Mouse (Mus musculus) embryonic facial prominence, embryonic 15.5 days (tissue): ENCODE measurements around the gene Nphs1. TPM values are rescaled to one million over a fixed set of nuclear protein-coding genes. Genes with fewer than 3 reads are reported as not detected.

ENCODE experiments used
- ATAC-seq: fragments of 200-750 bp; cut with Nextera tagmentation; 2 replicates; pipeline ENCODE4 v1.8.0; 2017; ENCODE audit warnings: low read depth, moderate TSS enrichment; ENCODE audit not compliant: insufficient number of reproducible peaks, low FRiP score, low TSS enrichment
- H3K27ac ChIP-seq: fragments of 300-500 bp; sonication (generic); replicated peaks from 2 replicates; pipeline ENCODE4 v1.5.1; 2015; ENCODE audit warnings: mild to moderate bottlenecking, inconsistent platforms
- H3K27me3 ChIP-seq: fragments of 300-500 bp; sonication (generic); 2 replicates; pipeline ENCODE4 v1.6.1; 2015; ENCODE audit warnings: inconsistent platforms
- H3K36me3 ChIP-seq: fragments of 300-500 bp; sonication (generic); 2 replicates; pipeline ENCODE4 v1.6.1; 2015; ENCODE audit warnings: mild to moderate bottlenecking, inconsistent platforms
- H3K4me1 ChIP-seq: fragments of 300-500 bp; sonication (generic); 2 replicates; pipeline ENCODE4 v1.6.1; 2015; ENCODE audit warnings: inconsistent platforms
- H3K4me2 ChIP-seq: fragments of 300-500 bp; sonication (generic); replicated peaks from 2 replicates; pipeline ENCODE4 v1.6.1; 2015; ENCODE audit warnings: mild to moderate bottlenecking, inconsistent platforms
- H3K4me3 ChIP-seq: fragments of 300-500 bp; sonication (generic); replicated peaks from 2 replicates; pipeline ENCODE4 v1.5.1; 2015; ENCODE audit warnings: mild to moderate bottlenecking, inconsistent platforms
- H3K9ac ChIP-seq: fragments of 300-500 bp; sonication (generic); 2 replicates; pipeline ENCODE4 v1.6.1; 2015; ENCODE audit warnings: inconsistent platforms
- H3K9me3 ChIP-seq: fragments of 300-500 bp; sonication (generic); replicated peaks from 2 replicates; pipeline ENCODE4 v1.6.1; 2016; ENCODE audit warnings: inconsistent platforms
- whole genome bisulfite sequencing: fragments of 180-500 bp; shearing (Covaris S2); methylation state at CpG from one replicate; pipeline ENCODE4 v1.1.7; 2015; 5-methylcytosine and 5-hydroxymethylcytosine counted together
- polyA plus RNA-seq: library from polyadenylated mRNA; unstranded; fragments of >200 nt; fragmentation: Nextera tagmentation; extraction: Ambion mirVana; gene quantifications from 2 replicates; pipeline ENCODE4 v1.2.1, GENCODE M21; 2015

Gene Nphs1
- polyA plus RNA-seq, 1 experiment from 2014 or later = 0.17 TPM

GRCm38 (mm10) chr7:30421890-30422435, 36.2 kb upstream of the Nphs1 start:
- Histone ChIP-seq H3K4me2 (peak overlapping the region; percentile 95), H3K4me3 (peak overlapping the region; percentile 63), H3K36me3 (peaks cover 15% of the 10 kb centered on the region), H3K27me3 (no peaks in the 10 kb centered on the region), H3K9me3 (0 out of 2 replicates have a peak, but pooled peaks cover 5% of the 10 kb centered on the region), H3K27ac (peak overlapping the region; percentile 55), H3K9ac (peak overlapping the region; percentile 44), H3K4me1 (peaks cover 18% of the 10 kb centered on the region)
- peak; percentile 81 for ATAC-seq
- WGBS = under 1% methylated on average over 45 of the region's 45 CpGs

GRCm38 (mm10) chr7:30422560-30422959, 35.6 kb upstream of the Nphs1 start:
- 9% methylated on average over 9 of the region's 9 CpGs for WGBS
- Histone ChIP-seq H3K9ac (peak overlapping the region; percentile 44), H3K4me1 (peaks cover 18% of the 10 kb centered on the region), H3K4me3 (peak overlapping the region; percentile 63), H3K4me2 (peak overlapping the region; percentile 95), H3K36me3 (peaks cover 15% of the 10 kb centered on the region), H3K27ac (peak overlapping the region; percentile 56; the same call in 1 of the 2 replicates), H3K9me3 (0 out of 2 replicates have a peak, but pooled peaks cover 5% of the 10 kb centered on the region), H3K27me3 (no peaks in the 10 kb centered on the region)
- ATAC-seq = no peak

DNA sequence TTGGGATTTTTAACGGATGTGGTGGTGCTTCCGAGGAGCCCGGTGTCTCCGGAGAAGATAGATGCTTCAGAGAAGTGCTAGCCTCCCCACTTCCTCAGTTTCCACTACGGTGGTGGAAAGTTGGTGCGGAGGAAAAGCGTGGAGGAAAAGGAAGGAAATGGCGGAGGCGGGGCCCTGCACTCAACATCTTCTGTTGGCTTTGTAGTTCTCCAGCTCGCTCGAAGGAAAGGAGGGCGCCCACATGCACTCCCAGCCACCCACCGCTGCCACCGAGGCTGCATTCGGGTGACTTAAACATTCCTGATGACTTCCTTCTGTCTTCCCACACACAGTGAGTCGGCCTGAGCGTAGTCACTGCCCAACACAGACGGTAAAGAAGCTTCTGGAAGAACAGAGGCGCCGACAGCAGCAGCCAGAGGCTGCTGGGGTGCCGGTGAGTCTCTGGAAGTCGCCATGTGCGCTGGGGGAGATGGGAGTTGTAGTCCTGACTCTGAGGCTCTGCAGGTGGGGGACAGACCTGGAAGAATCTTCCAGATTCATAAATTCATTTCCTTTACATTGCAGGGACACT, 35.0 kb upstream of the Nphs1 start:
- peak overlapping the region; percentile 63 for H3K4me3 ChIP-seq

GRCm38 (mm10) chr7:30429327-30429726, 28.8 kb upstream of the Nphs1 start:
- H3K4me1 ChIP-seq = no peaks in the 10 kb centered on the region
- H3K27ac ChIP-seq = no peak overlapping the region
- ATAC-seq = no peak
- no peaks in the 10 kb centered on the region for H3K9me3 ChIP-seq
- H3K4me3 ChIP-seq = no peak overlapping the region
- no peak overlapping the region for H3K9ac ChIP-seq
- peaks cover 15% of the 10 kb centered on the region for H3K36me3 ChIP-seq
- no peak overlapping the region for H3K4me2 ChIP-seq
- H3K27me3 ChIP-seq = no peaks in the 10 kb centered on the region

More for the DNA sequence above, 35.0 kb upstream of the Nphs1 start:
- Histone ChIP-seq H3K9ac (peak overlapping the region; percentile 44), H3K4me1 (peaks cover 18% of the 10 kb centered on the region), H3K27ac (peak overlapping the region; percentile 56; the same call in 1 of the 2 replicates), H3K36me3 (peaks cover 15% of the 10 kb centered on the region), H3K27me3 (no peaks in the 10 kb centered on the region), H3K9me3 (0 out of 2 replicates have a peak, but pooled peaks cover 5% of the 10 kb centered on the region), H3K4me2 (peak overlapping the region; percentile 95)
- no peak for ATAC-seq
- WGBS = 33% methylated on average over 23 of the region's 23 CpGs

- Histone ChIP-seq H3K27ac (no peak overlapping the region), H3K4me2 (no peak overlapping the region), H3K4me1 (no peaks in the 10 kb centered on the region), H3K36me3 (peaks cover 12% of the 10 kb centered on the region), H3K27me3 (no peaks in the 10 kb centered on the region), H3K9me3 (no peaks in the 10 kb centered on the region), H3K4me3 (no peak overlapping the region), H3K9ac (no peak overlapping the region)
- WGBS = 41% methylated on average over 2 of the region's 2 CpGs
- ATAC-seq = no peak
These were observed 27.9 kb upstream of the Nphs1 start for GRCm38 (mm10) chr7:30430191-30430590.

DNA sequence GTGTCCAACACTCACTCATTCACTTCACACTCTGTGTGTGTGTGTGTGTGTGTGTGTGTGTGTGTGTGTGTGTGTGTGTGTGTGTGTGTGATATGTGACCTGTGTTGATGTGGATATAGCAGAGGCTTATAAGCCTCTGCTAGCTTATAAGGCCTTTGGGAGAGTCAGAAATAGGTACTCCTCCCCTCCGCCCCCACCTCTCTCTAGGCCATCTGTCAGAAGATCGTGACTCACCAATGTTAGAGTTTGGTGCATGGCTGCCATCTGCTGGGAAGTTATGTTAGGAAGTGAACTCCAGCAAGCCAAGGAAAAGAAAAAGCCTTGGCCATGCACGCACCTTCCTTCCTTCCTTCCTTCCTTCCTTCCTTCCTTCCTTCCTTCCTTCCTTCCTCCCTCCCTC, 26.3 kb upstream of the Nphs1 start:
- Histone ChIP-seq H3K9me3 (no peaks in the 10 kb centered on the region), H3K9ac (no peak overlapping the region), H3K27me3 (no peaks in the 10 kb centered on the region), H3K36me3 (peaks cover 7% of the 10 kb centered on the region; the same call in 1 of the 2 replicates), H3K4me2 (no peak overlapping the region), H3K4me1 (no peaks in the 10 kb centered on the region), H3K4me3 (no peak overlapping the region), H3K27ac (no peak overlapping the region)
- 4% methylated on average over 3 of the region's 3 CpGs for WGBS
- no peak for ATAC-seq

DNA sequence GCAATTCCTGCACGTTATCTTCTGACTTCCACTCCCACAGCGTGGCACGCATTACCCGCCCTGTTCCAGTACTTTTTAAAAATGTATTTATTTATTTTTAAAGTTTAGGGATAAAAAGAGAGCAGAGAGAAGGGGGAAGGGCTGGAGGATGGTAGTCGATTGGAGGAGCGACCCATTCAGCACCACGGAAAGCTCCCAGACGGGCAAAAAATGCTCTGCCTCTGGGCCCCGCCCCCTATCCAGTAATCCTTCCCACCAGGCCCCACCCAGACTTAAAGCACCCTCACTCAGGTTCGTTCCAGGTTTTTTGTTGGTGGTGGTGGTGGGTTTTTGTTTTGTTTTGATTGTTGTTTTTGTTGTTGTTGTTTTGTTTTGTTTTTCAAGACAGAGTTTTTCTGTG, 23.9 kb upstream of the Nphs1 start:
- Histone ChIP-seq H3K36me3 (0 out of 2 replicates have a peak, but pooled peaks cover 6% of the 10 kb centered on the region), H3K27ac (no peak overlapping the region), H3K9ac (no peak overlapping the region), H3K9me3 (no peaks in the 10 kb centered on the region), H3K4me3 (no peak overlapping the region), H3K27me3 (no peaks in the 10 kb centered on the region), H3K4me1 (no peaks in the 10 kb centered on the region), H3K4me2 (no peak overlapping the region)
- WGBS = 2% methylated on average over 10 of the region's 10 CpGs
- ATAC-seq = no peak

DNA sequence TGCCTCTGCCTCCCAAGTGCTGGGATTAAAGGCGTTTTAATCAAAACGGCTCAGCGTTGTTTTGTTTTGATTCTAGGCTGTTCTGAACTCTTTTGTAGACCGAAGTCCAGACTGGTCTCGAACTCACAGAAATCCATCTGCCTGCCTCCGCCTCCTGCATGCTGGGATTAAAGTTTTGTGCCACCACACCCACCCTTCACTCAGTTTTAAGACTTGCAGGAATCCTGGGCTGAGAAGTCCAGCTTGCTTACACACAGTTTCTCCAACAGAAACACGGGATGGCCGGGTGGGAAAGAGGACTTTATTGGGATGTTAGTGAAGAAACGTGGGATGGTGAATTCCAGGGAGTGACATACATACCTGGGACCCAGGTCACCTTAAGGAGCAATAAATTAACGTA, 23.4 kb upstream of the Nphs1 start:
- no peaks in the 10 kb centered on the region for H3K27me3 ChIP-seq
- H3K4me1 ChIP-seq = no peaks in the 10 kb centered on the region
- no peaks in the 10 kb centered on the region for H3K9me3 ChIP-seq
- no peak overlapping the region for H3K27ac ChIP-seq
- H3K36me3 ChIP-seq = peaks cover 8% of the 10 kb centered on the region; the same call in 1 of the 2 replicates
- 69% methylated on average over 10 of the region's 10 CpGs for WGBS
- no peak overlapping the region for H3K4me3 ChIP-seq
- no peak for ATAC-seq
- no peak overlapping the region for H3K9ac ChIP-seq
- H3K4me2 ChIP-seq = no peak overlapping the region

DNA sequence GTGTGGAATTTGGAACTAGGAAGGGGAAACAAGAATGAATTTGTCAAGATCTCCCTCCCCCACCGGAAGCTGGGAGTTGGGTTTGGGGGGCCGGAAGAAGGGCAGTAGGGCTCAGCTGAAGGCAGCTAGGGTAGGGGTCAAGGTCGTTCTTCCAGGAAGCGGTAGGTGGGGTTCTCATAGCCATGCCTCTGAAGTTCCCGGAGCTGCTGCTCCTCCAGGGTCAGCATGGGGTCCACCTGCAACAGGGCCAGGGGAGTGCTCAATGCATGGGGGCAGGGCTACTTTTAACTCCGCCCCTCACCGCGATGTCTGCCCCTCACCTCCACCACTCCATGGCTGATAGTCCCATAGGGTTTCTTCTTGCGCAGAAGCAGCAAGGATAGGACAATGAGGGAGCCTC, 23.0 kb upstream of the Nphs1 start:
- Histone ChIP-seq H3K4me3 (no peak overlapping the region), H3K9me3 (no peaks in the 10 kb centered on the region), H3K4me1 (no peaks in the 10 kb centered on the region), H3K27ac (no peak overlapping the region), H3K4me2 (no peak overlapping the region), H3K9ac (no peak overlapping the region), H3K27me3 (no peaks in the 10 kb centered on the region), H3K36me3 (peaks cover 12% of the 10 kb centered on the region; the same call in 1 of the 2 replicates)
- WGBS = 53% methylated on average over 9 of the region's 9 CpGs
- no peak for ATAC-seq

DNA sequence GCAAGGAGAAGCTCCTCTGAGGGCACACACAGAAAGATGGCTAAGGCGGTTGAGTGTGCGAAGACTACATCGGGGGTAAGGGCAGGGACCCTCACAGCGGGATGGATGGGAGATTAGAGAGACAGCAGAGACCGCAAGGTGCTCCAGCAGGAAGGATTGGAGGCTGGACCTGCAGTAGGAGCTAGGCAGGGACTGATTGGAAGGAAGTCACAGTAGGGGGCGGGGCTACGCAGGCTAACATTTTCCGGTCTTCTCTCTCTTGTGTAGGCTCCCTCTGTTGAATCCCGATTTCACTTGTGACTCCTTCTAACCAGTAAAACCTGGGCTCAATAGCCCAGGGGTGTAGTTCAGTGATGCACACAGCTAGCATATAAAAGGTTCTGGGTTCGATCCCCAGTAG, 21.2 kb upstream of the Nphs1 start:
- Histone ChIP-seq H3K4me2 (no peak overlapping the region), H3K9me3 (no peaks in the 10 kb centered on the region), H3K4me1 (no peaks in the 10 kb centered on the region), H3K27me3 (no peaks in the 10 kb centered on the region), H3K27ac (no peak overlapping the region), H3K36me3 (peaks cover 16% of the 10 kb centered on the region; the same call in 1 of the 2 replicates), H3K9ac (no peak overlapping the region), H3K4me3 (no peak overlapping the region)
- ATAC-seq = no peak
- 22% methylated on average over 10 of the region's 10 CpGs for WGBS

- H3K4me2 ChIP-seq = no peak overlapping the region
- no peak overlapping the region for H3K9ac ChIP-seq
- H3K4me3 ChIP-seq = no peak overlapping the region
- no peak overlapping the region for H3K27ac ChIP-seq
- peaks cover 12% of the 10 kb centered on the region for H3K4me1 ChIP-seq
- H3K9me3 ChIP-seq = no peaks in the 10 kb centered on the region
- no peak for ATAC-seq
- WGBS = 67% methylated on average over 13 of the region's 13 CpGs
- no peaks in the 10 kb centered on the region for H3K27me3 ChIP-seq
- peaks cover 25% of the 10 kb centered on the region; the same call in 1 of the 2 replicates for H3K36me3 ChIP-seq
These were observed 18.4 kb upstream of the Nphs1 start for GRCm38 (mm10) chr7:30439734-30440133.

DNA sequence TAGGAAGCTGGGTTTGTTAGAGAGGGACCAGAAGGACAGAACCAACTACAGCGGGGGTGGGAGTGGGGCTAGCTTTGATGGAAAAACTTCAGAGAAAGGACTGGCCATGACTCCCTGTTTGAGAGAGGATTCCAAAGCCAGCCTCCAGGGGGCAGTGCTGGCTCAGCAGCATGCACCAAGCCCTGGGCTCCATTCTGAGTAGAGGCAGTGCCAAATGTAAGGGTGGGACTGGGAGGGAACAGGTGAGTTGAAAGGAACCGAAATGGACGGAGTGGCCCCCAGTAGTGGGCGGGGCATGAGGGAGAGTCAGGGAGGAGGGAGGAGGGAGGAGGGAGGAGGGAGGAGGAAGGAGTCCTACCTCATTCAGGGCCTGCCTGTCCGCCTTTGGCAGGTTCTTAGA, 17.4 kb upstream of the Nphs1 start:
- H3K9me3 ChIP-seq = no peaks in the 10 kb centered on the region
- H3K9ac ChIP-seq = no peak overlapping the region
- 26% methylated on average over 4 of the region's 5 CpGs for WGBS
- H3K4me2 ChIP-seq = no peak overlapping the region
- no peak overlapping the region for H3K27ac ChIP-seq
- peaks cover 16% of the 10 kb centered on the region for H3K4me1 ChIP-seq
- H3K4me3 ChIP-seq = no peak overlapping the region
- no peak for ATAC-seq
- no peaks in the 10 kb centered on the region for H3K27me3 ChIP-seq
- peaks cover 23% of the 10 kb centered on the region; the same call in 1 of the 2 replicates for H3K36me3 ChIP-seq
